Mouse (Mus musculus): ENCODE results near the gene Eva1c. TPM values are rescaled to one million over a fixed set of nuclear protein-coding genes. Genes with fewer than 3 reads are reported as not detected.
"Not testable (repeated sequence)": the region's sequence is repeated elsewhere in the genome, so short reads cannot be mapped to it uniquely, and the experiment has no call there.

Gene Eva1c
- polyA plus RNA-seq, 1 experiment = 1.7 TPM

DNA sequence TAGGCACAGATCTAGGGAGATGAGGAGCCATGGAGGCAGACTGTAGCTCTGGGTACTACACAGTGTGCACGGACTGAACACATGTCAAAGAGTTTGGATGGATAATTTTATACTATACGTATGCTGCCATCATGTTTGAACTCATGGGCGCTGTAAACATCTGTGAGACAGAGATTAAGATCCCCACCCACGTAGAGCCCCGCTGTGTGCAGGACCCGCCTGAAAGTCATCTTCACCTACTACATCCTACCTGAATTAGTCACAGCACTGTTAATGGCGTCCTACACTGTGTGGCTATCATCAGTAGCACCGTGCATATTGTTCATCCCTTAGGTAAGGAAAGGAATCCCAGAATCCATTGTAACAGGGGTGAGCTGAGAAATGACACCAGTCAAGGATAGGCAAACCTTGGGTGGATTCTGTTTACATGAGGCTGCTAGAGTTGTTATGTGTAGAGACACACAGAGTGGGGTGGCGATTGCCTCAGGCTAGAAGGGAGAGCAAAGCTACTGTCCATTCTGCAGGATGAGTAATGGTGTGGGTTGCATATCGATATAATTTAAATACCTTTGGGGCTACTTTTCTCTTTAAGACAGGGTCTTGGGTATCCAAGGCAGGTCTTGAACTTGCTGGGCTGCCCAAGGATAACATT lies 4.1 kb upstream of the Eva1c start:
- Histone ChIP-seq H3K27me3 (ENCODE audit: control insufficient read depth, insufficient read depth, low read length) (no peaks in the 10 kb centered on the region), H3K27ac (ENCODE audit: insufficient read depth, low read length) (no peak overlapping the region), H3K4me3 (ENCODE audit: extremely low read depth, insufficient read depth, insufficient read length) (no peak overlapping the region), H3K4me1 (ENCODE audit: control insufficient read depth, insufficient read depth, insufficient read length) (no peaks in the 10 kb centered on the region), H3K36me3 (ENCODE audit: control insufficient read depth, insufficient read depth, low read length) (no peaks in the 10 kb centered on the region)
- DNase-seq (ENCODE audit: low read depth in 1 of 2, low spot score in 2 of 2) = no peak
- TF ChIP-seq CTCF (IDR thresholded peaks at IDR 0.05; ENCODE audit: extremely low read depth, insufficient read depth, insufficient read length, insufficient replicate concordance) = no peak
- TF ChIP-seq POLR2A (IDR thresholded peaks at IDR 0.05; ENCODE audit: low read depth, low read length) = no peak
- WGBS = 88% methylated on average over 10 of the region's 10 CpGs

DNA sequence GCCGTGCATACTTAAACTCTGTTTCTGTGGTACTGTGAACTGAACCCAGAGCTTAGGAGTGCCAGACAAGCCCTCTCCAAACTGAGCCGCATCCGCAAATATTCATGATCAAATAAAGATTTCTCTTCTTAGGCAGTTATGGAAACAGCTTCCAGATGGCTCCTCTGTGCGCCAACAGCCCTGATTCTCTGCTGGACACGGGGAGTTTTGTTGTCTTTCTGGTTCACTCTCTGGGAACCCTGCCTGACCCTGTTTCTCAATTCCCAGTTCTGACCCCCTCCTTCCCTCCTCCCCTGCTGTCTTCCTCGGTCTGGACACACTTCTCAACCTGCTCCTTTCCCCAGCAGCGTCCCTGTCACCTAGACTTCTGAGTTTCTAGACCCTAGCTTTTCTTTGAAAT lies 3.5 kb upstream of the Eva1c start:
- 76% methylated on average over 7 of the region's 7 CpGs for WGBS
- no peak overlapping the region for H3K27ac ChIP-seq (ENCODE audit: insufficient read depth, low read length)

DNA sequence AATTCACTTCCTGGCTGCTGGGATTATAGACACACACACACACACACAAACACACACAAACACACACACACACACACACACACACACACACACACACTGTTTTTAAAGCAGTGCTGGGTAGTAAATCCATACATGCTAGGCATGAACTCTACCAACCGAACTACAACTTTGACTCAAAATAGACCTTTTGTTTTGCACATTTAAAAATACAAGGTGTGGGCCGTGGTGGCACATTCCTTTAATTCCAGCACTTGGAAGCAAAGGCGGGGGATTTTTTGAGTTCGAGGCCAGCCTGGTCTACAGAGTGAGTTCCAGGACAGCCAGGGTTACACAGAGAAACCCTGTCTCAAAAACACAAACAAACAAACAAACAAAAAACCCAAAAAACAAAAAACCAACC lies 2.5 kb upstream of the Eva1c start:
- not testable (repeated sequence) for H3K27ac ChIP-seq (ENCODE audit: insufficient read depth, low read length); H3K36me3 ChIP-seq (ENCODE audit: control insufficient read depth, insufficient read depth, low read length); H3K27me3 ChIP-seq (ENCODE audit: control insufficient read depth, insufficient read depth, low read length); H3K4me3 ChIP-seq (ENCODE audit: extremely low read depth, insufficient read depth, insufficient read length); H3K4me1 ChIP-seq (ENCODE audit: control insufficient read depth, insufficient read depth, insufficient read length); DNase-seq (ENCODE audit: low read depth in 1 of 2, low spot score in 2 of 2)
- whole genome bisulfite sequencing = 84% methylated on average over 4 of the region's 4 CpGs

More for the DNA sequence above, 3.5 kb upstream of the Eva1c start:
- TF ChIP-seq POLR2A (IDR thresholded peaks at IDR 0.05; ENCODE audit: low read depth, low read length) (no peak), CTCF (IDR thresholded peaks at IDR 0.05; ENCODE audit: extremely low read depth, insufficient read depth, insufficient read length, insufficient replicate concordance) (no peak)
- Histone ChIP-seq H3K27me3 (ENCODE audit: control insufficient read depth, insufficient read depth, low read length) (no peaks in the 10 kb centered on the region), H3K36me3 (ENCODE audit: control insufficient read depth, insufficient read depth, low read length) (no peaks in the 10 kb centered on the region), H3K4me3 (ENCODE audit: extremely low read depth, insufficient read depth, insufficient read length) (no peak overlapping the region), H3K4me1 (ENCODE audit: control insufficient read depth, insufficient read depth, insufficient read length) (no peaks in the 10 kb centered on the region)
- DNase-seq (ENCODE audit: low read depth in 1 of 2, low spot score in 2 of 2) = no peak

DNA sequence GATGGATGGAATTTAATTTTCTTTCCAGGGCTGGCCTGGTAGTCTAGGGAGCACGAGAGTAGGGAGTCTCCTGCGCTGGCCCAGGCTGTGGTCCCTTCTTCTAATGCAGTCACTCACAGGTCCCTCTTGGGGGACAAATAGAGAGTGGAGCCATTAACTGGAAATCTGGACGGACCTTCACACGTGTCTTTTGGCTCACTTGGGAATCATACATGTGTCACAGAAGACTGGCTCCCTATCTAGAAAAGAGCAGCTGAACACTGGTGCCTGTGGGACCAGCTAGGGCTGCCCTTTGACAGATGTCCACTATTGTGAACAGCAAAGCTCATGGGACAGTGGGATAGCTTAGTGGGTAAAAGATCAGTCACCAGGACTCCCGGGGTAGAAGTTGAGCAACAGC lies 478 bp upstream of the Eva1c start:
- Histone ChIP-seq H3K36me3 (ENCODE audit: control insufficient read depth, insufficient read depth, low read length) (no peaks in the 10 kb centered on the region), H3K27me3 (ENCODE audit: control insufficient read depth, insufficient read depth, low read length) (peaks cover 12% of the 10 kb centered on the region), H3K4me1 (ENCODE audit: control insufficient read depth, insufficient read depth, insufficient read length) (no peaks in the 10 kb centered on the region; the same call in 1 of the 2 replicates), H3K4me3 (ENCODE audit: extremely low read depth, insufficient read depth, insufficient read length) (no peak overlapping the region), H3K27ac (ENCODE audit: insufficient read depth, low read length) (no peak overlapping the region)
- 85% methylated on average over 5 of the region's 5 CpGs for WGBS
- no peak for DNase-seq (ENCODE audit: low read depth in 1 of 2, low spot score in 2 of 2)
- TF ChIP-seq POLR2A (IDR thresholded peaks at IDR 0.05; ENCODE audit: low read depth, low read length) (no peak), CTCF (IDR thresholded peaks at IDR 0.05; ENCODE audit: extremely low read depth, insufficient read depth, insufficient read length, insufficient replicate concordance) (no peak)

DNA sequence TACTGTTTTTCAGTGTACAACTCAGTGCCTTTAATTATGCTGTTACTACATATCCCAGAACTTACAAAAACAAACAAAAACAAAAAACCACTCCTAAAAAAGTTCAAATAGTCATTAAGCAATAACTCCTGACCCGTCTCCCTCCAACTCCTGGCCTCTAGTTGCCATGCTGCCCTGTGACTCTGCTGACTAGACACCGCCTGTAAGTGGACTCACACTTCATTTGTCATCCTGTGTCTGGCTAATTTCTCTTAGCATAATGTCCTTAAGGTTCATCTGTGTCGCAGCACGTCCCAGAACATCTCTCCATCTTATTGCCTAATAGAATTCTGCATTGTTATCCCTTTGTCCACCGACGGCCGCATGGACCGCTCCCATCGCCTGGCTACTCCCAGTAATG lies 979 bp downstream of the Eva1c start:
- H3K4me1 ChIP-seq (ENCODE audit: control insufficient read depth, insufficient read depth, insufficient read length) = no peaks in the 10 kb centered on the region; the same call in 1 of the 2 replicates
- peaks cover 19% of the 10 kb centered on the region for H3K27me3 ChIP-seq (ENCODE audit: control insufficient read depth, insufficient read depth, low read length)
- no peak for DNase-seq (ENCODE audit: low read depth in 1 of 2, low spot score in 2 of 2)
- H3K36me3 ChIP-seq (ENCODE audit: control insufficient read depth, insufficient read depth, low read length) = no peaks in the 10 kb centered on the region
- no peak for TF ChIP-seq CTCF (IDR thresholded peaks at IDR 0.05; ENCODE audit: extremely low read depth, insufficient read depth, insufficient read length, insufficient replicate concordance)
- no peak for TF ChIP-seq POLR2A (IDR thresholded peaks at IDR 0.05; ENCODE audit: low read depth, low read length)
- H3K4me3 ChIP-seq (ENCODE audit: extremely low read depth, insufficient read depth, insufficient read length) = no peak overlapping the region
- WGBS = 93% methylated on average over 9 of the region's 9 CpGs
- no peak overlapping the region for H3K27ac ChIP-seq (ENCODE audit: insufficient read depth, low read length)

DNA sequence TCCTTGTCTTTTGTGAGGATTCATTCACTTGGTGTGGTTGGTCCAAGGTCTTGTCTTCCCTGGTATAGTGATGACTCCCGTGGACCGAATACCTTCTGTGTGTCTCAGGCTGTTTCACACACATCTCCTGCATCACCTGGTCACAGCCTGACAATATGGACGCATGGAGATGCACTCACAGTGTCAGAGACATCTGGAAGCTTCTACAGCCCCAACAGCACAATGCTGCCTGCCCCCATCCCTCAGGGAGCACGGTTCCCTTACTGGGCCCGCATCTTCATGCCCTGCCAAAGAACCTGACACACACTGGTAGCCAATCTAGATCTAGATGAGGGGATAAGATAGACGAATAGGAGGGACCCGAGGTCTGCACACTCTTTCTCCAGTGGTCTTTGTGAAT lies 2.6 kb downstream of the Eva1c start:
- Histone ChIP-seq H3K27ac (ENCODE audit: insufficient read depth, low read length) (no peak overlapping the region), H3K27me3 (ENCODE audit: control insufficient read depth, insufficient read depth, low read length) (peaks cover 19% of the 10 kb centered on the region), H3K36me3 (ENCODE audit: control insufficient read depth, insufficient read depth, low read length) (no peaks in the 10 kb centered on the region), H3K4me3 (ENCODE audit: extremely low read depth, insufficient read depth, insufficient read length) (no peak overlapping the region), H3K4me1 (ENCODE audit: control insufficient read depth, insufficient read depth, insufficient read length) (no peaks in the 10 kb centered on the region; the same call in 1 of the 2 replicates)
- TF ChIP-seq CTCF (IDR thresholded peaks at IDR 0.05; ENCODE audit: extremely low read depth, insufficient read depth, insufficient read length, insufficient replicate concordance) (no peak), POLR2A (IDR thresholded peaks at IDR 0.05; ENCODE audit: low read depth, low read length) (no peak)
- WGBS = 84% methylated on average over 7 of the region's 7 CpGs
- DNase-seq (ENCODE audit: low read depth in 1 of 2, low spot score in 2 of 2) = no peak

DNA sequence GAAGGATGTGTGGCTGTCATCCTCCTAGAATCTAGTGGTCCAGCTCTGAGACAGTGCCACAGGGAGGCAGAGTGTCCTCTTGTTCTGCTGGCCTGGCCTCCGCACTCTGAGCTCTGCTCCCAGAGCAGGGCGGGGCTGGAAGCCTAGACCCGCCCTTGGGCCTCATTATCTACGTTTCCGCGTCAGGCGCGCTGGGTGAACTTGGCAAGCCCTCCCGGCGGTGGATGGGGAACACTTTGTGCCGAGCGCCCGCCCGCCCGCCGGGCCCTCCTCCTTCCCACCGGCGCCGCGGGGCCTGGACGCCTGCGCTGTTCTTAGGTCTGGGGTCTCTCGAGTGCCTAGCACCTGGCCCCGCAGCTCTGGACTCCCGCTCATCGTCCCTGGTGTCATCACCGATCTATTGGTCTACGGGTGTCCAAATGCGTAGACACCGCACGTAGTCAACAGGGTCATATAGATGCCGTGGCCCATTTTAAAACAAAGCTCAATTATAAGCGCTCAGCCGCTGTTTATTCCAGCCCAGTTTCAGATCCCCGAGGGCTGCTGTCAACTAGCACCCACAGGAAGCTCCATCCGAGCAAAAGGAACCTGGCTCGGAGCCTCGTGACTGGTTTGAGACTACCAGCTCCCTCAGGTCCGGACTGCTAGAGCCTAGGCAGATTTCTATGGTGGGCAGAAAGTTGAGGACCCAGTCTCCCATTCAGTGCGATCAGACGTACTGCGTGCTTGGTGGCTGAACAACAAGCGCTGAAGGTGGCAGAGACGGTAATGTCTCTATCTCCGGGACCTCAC lies 3.6 kb downstream of the Eva1c start:
- Histone ChIP-seq H3K27me3 (ENCODE audit: control insufficient read depth, insufficient read depth, low read length) (peaks cover 19% of the 10 kb centered on the region), H3K27ac (ENCODE audit: insufficient read depth, low read length) (peak overlapping the region; percentile 76), H3K4me3 (ENCODE audit: extremely low read depth, insufficient read depth, insufficient read length) (peak overlapping the region; percentile 48; the same call in 1 of the 2 replicates), H3K4me1 (ENCODE audit: control insufficient read depth, insufficient read depth, insufficient read length) (no peaks in the 10 kb centered on the region; the same call in 1 of the 2 replicates), H3K36me3 (ENCODE audit: control insufficient read depth, insufficient read depth, low read length) (no peaks in the 10 kb centered on the region)
- DNase-seq (ENCODE audit: low read depth in 1 of 2, low spot score in 2 of 2) = peak in 1 of 2 experiments; percentile 36
- 1% methylated on average over 45 of the region's 45 CpGs for WGBS
- TF ChIP-seq POLR2A (IDR thresholded peaks at IDR 0.05; ENCODE audit: low read depth, low read length) (no peak), CTCF (IDR thresholded peaks at IDR 0.05; ENCODE audit: extremely low read depth, insufficient read depth, insufficient read length, insufficient replicate concordance) (no peak)

Data from spleen, adult 2 months (tissue).